Mouse (Mus musculus) heart, embryonic 12.5 days (tissue): ENCODE measurements around the gene Fbln1. TPM values are rescaled to one million over a fixed set of nuclear protein-coding genes. Genes with fewer than 3 reads are reported as not detected.

ENCODE experiments used
- ATAC-seq: fragments of 200-750 bp; cut with Nextera tagmentation; 2 replicates; pipeline ENCODE4 v1.8.0; 2017; ENCODE audit warnings: moderate TSS enrichment, moderate library complexity; ENCODE audit not compliant: insufficient number of reproducible peaks, low FRiP score
- H3K27ac ChIP-seq: fragments of 300-500 bp; sonication (generic); 2 replicates; pipeline ENCODE4 v1.5.1; 2016; ENCODE audit warnings: mild to moderate bottlenecking, moderate library complexity; ENCODE audit not compliant: poor library complexity, severe bottlenecking
- H3K27me3 ChIP-seq: fragments of 300-500 bp; sonication (generic); replicated peaks from 2 replicates; pipeline ENCODE4 v1.6.1; 2016; ENCODE audit warnings: mild to moderate bottlenecking, moderate library complexity
- H3K36me3 ChIP-seq: fragments of 300-500 bp; sonication (generic); 2 replicates; pipeline ENCODE4 v1.6.1; 2016; ENCODE audit warnings: mild to moderate bottlenecking, moderate library complexity
- H3K4me1 ChIP-seq: fragments of 300-500 bp; sonication (generic); replicated peaks from 2 replicates; pipeline ENCODE4 v1.6.1; 2016; ENCODE audit warnings: mild to moderate bottlenecking
- H3K4me2 ChIP-seq: fragments of 300-500 bp; sonication (generic); 2 replicates; pipeline ENCODE4 v1.6.1; 2016; ENCODE audit warnings: mild to moderate bottlenecking, moderate library complexity
- H3K4me3 ChIP-seq: fragments of 300-500 bp; sonication (generic); 2 replicates; pipeline ENCODE4 v1.5.1; 2016; ENCODE audit warnings: mild to moderate bottlenecking
- H3K9ac ChIP-seq: fragments of 300-500 bp; sonication (generic); 2 replicates; pipeline ENCODE4 v1.6.1; 2016; ENCODE audit warnings: mild to moderate bottlenecking, moderate library complexity
- H3K9me3 ChIP-seq: fragments of 300-500 bp; sonication (generic); replicated peaks from 2 replicates; pipeline ENCODE4 v1.6.1; 2016; ENCODE audit warnings: mild to moderate bottlenecking, moderate library complexity
- WGBS: fragments of 180-500 bp; shearing (Covaris S2); methylation state at CpG from one replicate; pipeline ENCODE4 v1.1.7; 2016; 5-methylcytosine and 5-hydroxymethylcytosine counted together
- polyA plus RNA-seq: library from polyadenylated mRNA; unstranded; fragments of >200 nt; fragmentation: Nextera tagmentation; extraction: Ambion mirVana; gene quantifications from 2 replicates; pipeline ENCODE4 v1.2.1, GENCODE M21; 2016

Gene Fbln1
- polyA plus RNA-seq, 1 experiment from 2014 or later, result 142 TPM

GRCm38 (mm10) chr15:85295544-85295943 lies 89.8 kb downstream of the Fbln1 start:
- ATAC-seq, result no peak
- Histone ChIP-seq H3K9ac (no peak overlapping the region), H3K9me3 (no peaks in the 10 kb centered on the region), H3K27me3 (peaks cover 5% of the 10 kb centered on the region; the same call in 1 of the 2 replicates), H3K4me1 (peaks cover 23% of the 10 kb centered on the region), H3K27ac (no peak overlapping the region), H3K4me3 (no peak overlapping the region), H3K36me3 (no peaks in the 10 kb centered on the region), H3K4me2 (no peak overlapping the region)
- 58% methylated on average over 8 of the region's 8 CpGs for WGBS

- H3K4me3 ChIP-seq, result no peak overlapping the region
- no peaks in the 10 kb centered on the region for H3K36me3 ChIP-seq
- H3K4me2 ChIP-seq, result no peak overlapping the region
- 61% methylated on average over 2 of the region's 2 CpGs for WGBS
- H3K9me3 ChIP-seq, result no peaks in the 10 kb centered on the region
- no peak for ATAC-seq
- peaks cover 5% of the 10 kb centered on the region; the same call in 1 of the 2 replicates for H3K27me3 ChIP-seq
- peaks cover 23% of the 10 kb centered on the region for H3K4me1 ChIP-seq
- H3K9ac ChIP-seq, result no peak overlapping the region
- no peak overlapping the region for H3K27ac ChIP-seq
Observed at GRCm38 (mm10) chr15:85295977-85296376, 90.2 kb downstream of the Fbln1 start.

DNA sequence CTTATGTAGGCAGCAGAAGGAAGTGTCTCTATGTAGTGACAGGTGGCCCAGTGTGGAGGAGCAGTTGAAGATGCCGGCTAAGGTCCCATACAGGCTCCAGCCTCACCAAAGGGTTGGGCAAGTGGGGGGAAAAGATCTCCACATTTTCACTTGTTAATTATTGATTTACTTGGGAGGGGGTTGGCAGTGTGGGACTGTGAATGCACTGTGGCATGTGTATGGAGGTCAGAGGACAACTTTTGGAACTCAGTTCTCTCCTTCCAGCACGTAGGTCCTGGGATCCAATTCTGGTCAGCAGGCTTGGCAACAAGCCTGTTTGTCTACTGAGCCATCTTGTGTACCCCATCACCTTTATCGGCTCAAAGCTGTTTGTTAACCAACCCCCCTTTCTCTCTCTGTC lies 90.8 kb downstream of the Fbln1 start:
- Histone ChIP-seq H3K4me1 (peaks cover 23% of the 10 kb centered on the region), H3K36me3 (no peaks in the 10 kb centered on the region), H3K27me3 (peaks cover 5% of the 10 kb centered on the region; the same call in 1 of the 2 replicates), H3K4me3 (no peak overlapping the region), H3K4me2 (no peak overlapping the region), H3K27ac (no peak overlapping the region), H3K9me3 (0 out of 2 replicates have a peak, but pooled peaks cover under 1% of the 10 kb centered on the region), H3K9ac (no peak overlapping the region)
- 81% methylated on average over 3 of the region's 3 CpGs for WGBS
- no peak for ATAC-seq

- Histone ChIP-seq H3K9ac (no peak overlapping the region), H3K36me3 (no peaks in the 10 kb centered on the region)
- 34% methylated on average over 17 of the region's 17 CpGs for WGBS
Observed at GRCm38 (mm10) chr15:85298167-85298781, 92.5 kb downstream of the Fbln1 start.

DNA sequence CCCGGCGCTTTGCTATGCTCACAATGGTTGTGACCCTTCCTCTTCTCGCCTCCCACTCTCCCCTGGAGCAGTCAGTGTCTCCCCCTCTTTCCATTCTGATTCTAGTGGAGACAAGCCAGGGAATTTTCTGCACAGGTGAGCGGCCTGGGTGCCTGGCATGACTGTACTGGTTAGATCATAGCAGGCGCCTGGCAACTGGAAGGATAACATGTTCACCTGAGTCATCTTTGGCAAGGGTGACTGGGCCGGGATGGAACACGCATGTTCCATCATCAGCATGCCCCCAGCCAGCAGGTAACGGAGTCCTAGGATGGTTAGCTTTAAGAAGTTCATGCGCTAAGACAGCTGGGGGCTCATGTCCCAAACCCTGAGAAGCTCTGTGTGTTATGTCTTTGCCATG lies 93.2 kb downstream of the Fbln1 start:
- no peak for ATAC-seq
- H3K9me3 ChIP-seq, result peaks cover 4% of the 10 kb centered on the region; the same call in 1 of the 2 replicates
- no peak overlapping the region for H3K4me3 ChIP-seq
- peaks cover 5% of the 10 kb centered on the region; the same call in 1 of the 2 replicates for H3K27me3 ChIP-seq
- no peak overlapping the region for H3K27ac ChIP-seq
- WGBS, result 83% methylated on average over 9 of the region's 9 CpGs
- H3K4me2 ChIP-seq, result peak overlapping the region; percentile 55; the same call in 1 of the 2 replicates
- no peaks in the 10 kb centered on the region for H3K36me3 ChIP-seq
- peaks cover 23% of the 10 kb centered on the region for H3K4me1 ChIP-seq
- H3K9ac ChIP-seq, result no peak overlapping the region

More at GRCm38 (mm10) chr15:85298167-85298781, 92.5 kb downstream of the Fbln1 start:
- Histone ChIP-seq H3K9me3 (0 out of 2 replicates have a peak, but pooled peaks cover 3% of the 10 kb centered on the region), H3K4me2 (peak overlapping the region; percentile 55), H3K4me1 (peaks cover 23% of the 10 kb centered on the region), H3K4me3 (peak overlapping the region; percentile 12; the same call in 1 of the 2 replicates), H3K27me3 (peaks cover 5% of the 10 kb centered on the region; the same call in 1 of the 2 replicates), H3K27ac (no peak overlapping the region)
- ATAC-seq, result no peak

DNA sequence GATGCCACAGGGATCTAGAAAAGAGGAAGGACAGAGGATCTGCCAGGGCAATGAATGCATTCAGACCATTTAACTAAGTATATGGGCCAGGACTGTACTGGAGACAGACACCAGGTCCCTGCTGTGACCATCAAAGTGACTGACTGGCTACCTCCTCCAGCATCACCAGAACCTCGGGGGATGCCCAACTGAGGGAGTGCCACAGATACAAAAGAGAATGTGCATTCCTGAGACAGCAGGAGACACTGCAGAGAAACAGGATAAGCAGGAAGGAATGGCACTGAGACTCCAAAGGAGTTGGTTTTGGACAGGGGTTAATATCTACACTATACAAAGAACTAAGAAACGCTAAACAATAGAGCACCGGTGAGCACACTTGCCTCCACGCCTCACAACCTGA lies 97.5 kb downstream of the Fbln1 start:
- H3K36me3 ChIP-seq, result no peaks in the 10 kb centered on the region
- ATAC-seq, result no peak
- no peak overlapping the region for H3K4me2 ChIP-seq
- no peak overlapping the region for H3K4me3 ChIP-seq
- no peak overlapping the region for H3K27ac ChIP-seq
- no peak overlapping the region for H3K9ac ChIP-seq
- peaks cover 5% of the 10 kb centered on the region; the same call in 1 of the 2 replicates for H3K27me3 ChIP-seq
- WGBS, result 73% methylated on average over 4 of the region's 4 CpGs
- H3K4me1 ChIP-seq, result peaks cover 8% of the 10 kb centered on the region
- peaks cover 9% of the 10 kb centered on the region; the same call in 1 of the 2 replicates for H3K9me3 ChIP-seq

DNA sequence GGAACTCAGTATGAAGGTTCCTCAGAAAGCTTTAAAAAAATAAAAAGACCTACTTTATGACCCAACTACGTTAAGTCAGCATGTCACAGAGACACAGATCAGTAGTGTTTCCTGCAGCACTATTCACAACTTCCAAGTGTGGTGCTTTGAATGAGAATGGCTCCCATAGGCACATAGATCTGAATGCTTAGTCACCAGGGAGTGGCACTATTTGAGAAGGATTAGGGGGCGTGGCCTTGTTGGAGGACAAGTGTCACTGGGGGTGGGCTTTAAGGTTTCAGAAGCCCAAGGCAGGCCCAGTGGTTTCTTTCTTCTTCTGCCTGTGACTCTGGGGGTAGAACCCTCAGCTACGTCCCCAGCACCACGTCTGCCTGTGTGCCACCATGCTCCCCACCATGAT lies 98.2 kb downstream of the Fbln1 start:
- ATAC-seq, result no peak
- no peak overlapping the region for H3K4me3 ChIP-seq
- H3K9me3 ChIP-seq, result peaks cover 9% of the 10 kb centered on the region; the same call in 1 of the 2 replicates
- no peaks in the 10 kb centered on the region for H3K36me3 ChIP-seq
- H3K4me2 ChIP-seq, result no peak overlapping the region
- peaks cover under 1% of the 10 kb centered on the region for H3K4me1 ChIP-seq
- no peak overlapping the region for H3K27ac ChIP-seq
- no peak overlapping the region for H3K9ac ChIP-seq
- WGBS, result 88% methylated on average over 4 of the region's 4 CpGs
- H3K27me3 ChIP-seq, result peaks cover 5% of the 10 kb centered on the region; the same call in 1 of the 2 replicates

DNA sequence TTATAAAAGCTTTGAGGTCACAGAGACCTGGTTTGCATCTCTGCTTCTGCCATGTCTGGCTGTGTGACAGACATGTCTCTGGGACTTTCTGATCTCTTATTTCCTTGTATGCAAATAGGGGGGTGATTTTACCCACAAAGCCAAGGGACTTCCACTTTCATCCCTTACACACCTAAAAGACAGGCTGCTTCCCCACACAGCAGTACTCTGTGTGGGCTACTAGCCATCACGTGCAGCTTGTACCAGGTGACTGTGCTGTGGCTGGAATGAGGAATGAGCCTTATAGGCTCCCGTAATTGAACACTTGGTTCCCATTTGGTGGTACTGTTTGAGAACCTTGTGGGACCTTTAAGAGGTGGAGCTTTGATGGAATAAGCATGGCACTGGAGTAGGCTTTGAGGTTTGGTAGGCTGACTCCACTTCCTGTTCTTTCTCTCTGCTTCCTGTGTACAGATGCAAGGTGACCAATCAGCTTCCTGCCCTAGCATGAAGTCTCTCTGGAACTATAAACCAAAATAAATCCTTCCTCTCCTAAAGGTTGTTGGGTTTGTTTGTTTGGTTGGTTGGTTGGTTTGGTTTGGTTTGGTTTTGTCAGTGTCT lies 101.4 kb downstream of the Fbln1 start:
- Histone ChIP-seq H3K4me2 (no peak overlapping the region), H3K9ac (no peak overlapping the region), H3K4me3 (no peak overlapping the region), H3K27ac (no peak overlapping the region), H3K9me3 (peaks cover 5% of the 10 kb centered on the region; the same call in 1 of the 2 replicates), H3K36me3 (no peaks in the 10 kb centered on the region), H3K27me3 (peaks cover 3% of the 10 kb centered on the region), H3K4me1 (no peaks in the 10 kb centered on the region)
- ATAC-seq, result no peak
- 91% methylated on average over 2 of the region's 2 CpGs for WGBS

- 76% methylated on average over 10 of the region's 10 CpGs for WGBS
- H3K4me3 ChIP-seq, result no peak overlapping the region
Observed at GRCm38 (mm10) chr15:85311058-85311657, 105.4 kb downstream of the Fbln1 start.

DNA sequence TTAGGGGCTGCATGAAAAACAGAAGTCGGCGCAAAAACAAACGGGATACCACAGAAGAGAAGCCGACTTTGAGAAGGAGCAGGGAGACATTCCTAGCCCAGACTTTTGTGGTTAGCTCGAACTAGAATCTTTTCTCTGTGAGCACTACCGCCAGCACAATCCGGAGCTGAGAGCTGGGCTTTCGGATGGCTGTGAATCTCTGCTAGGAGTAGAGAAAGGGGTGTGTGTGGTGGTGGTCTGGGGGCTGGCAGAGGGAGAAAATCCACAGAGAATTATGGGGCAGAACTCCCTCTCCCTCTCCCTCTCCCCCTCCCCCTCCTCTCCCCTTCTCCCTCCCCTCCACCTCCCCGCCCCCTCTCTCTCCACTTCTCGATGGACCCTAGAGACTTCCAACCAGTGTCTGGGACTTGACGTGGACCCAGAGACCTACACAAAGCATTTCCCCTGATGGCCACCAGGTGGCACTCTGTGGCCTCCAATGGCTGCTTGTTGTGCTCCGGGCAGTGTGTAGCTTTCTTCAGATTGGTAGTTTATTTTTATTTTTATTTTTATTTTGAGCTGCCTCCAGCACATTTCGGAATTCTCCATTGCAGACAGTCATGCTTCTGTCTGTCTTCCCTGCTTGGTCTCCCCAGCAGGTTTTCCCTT lies 109.8 kb downstream of the Fbln1 start:
- Histone ChIP-seq H3K27me3 (peaks cover 48% of the 10 kb centered on the region), H3K9me3 (no peaks in the 10 kb centered on the region), H3K36me3 (no peaks in the 10 kb centered on the region), H3K27ac (no peak overlapping the region), H3K9ac (no peak overlapping the region), H3K4me1 (no peaks in the 10 kb centered on the region), H3K4me3 (no peak overlapping the region), H3K4me2 (no peak overlapping the region)
- 46% methylated on average over 12 of the region's 13 CpGs for WGBS
- 0 out of 2 replicates have a peak, but pooled peaks have one; percentile 48 for ATAC-seq

More at GRCm38 (mm10) chr15:85311058-85311657, 105.4 kb downstream of the Fbln1 start:
- ATAC-seq, result no peak
- Histone ChIP-seq H3K4me1 (no peaks in the 10 kb centered on the region), H3K27ac (no peak overlapping the region), H3K9ac (no peak overlapping the region), H3K36me3 (no peaks in the 10 kb centered on the region), H3K9me3 (0 out of 2 replicates have a peak, but pooled peaks cover 2% of the 10 kb centered on the region), H3K4me2 (no peak overlapping the region), H3K27me3 (peaks cover 28% of the 10 kb centered on the region)
